Mouse (Mus musculus) erythroblast, embryonic 14.5 days (primary cell): ENCODE data around the gene Slc26a1.

Experiments used
- GATA1 ChIP-seq: IDR thresholded peaks from 2 replicates; pipeline ENCODE4 v1.6.1; 2012; ENCODE audit warnings: low read length, inconsistent platforms, mixed read lengths
- TAL1 ChIP-seq: IDR thresholded peaks from 3 replicates; pipeline ENCODE4 v1.6.1; 2012; ENCODE audit warnings: low read length, inconsistent platforms, mixed read lengths

DNA sequence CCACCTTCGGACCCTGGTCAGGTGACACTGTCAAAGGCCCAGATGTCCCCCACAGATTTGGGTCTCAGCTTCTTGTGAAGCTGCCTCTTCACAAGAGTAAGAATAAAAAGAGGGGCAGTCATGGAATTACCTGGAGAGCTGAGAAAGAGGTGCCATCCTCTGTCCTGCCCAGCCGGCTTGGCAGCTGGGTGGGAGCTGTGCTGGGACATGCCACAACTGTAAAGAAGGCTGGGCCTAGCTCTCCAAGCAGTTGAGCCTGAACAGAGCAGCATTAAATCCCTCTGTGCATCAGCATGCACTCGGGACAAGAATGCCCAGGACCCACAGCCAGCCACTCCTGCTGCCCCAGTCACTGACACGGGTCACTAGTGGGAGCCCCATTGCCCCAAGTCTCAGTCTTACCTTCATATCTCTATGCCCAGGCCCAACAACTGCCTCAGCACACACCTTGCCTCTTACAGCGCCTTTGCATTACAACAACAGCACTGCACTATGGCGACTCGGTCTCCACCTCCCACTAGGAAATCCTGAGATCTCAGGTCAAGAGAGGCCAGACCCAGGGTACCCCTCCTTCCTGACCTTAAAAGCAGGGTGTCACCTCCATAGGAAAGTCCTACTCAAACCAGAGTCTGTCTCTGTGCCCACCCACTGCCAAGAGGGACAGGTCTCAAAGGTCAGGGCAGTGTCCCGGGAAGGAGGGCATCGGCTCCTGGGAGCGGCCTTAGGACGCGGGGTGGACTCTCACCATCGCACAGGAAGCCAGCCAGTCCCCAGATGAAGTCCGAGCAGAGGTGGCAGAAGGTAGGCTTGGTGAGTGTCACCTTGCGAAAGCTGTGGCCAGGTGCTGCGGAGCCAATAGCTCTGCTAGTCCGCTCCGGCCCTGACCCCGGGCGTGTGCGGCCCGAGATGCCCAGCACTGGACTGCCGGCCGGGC lies 15.4 kb downstream of the Slc26a1 start, which contains the start of gene Idua:
- no peak for TF ChIP-seq GATA1
- no peak for TF ChIP-seq TAL1
